Mouse (Mus musculus) forebrain, embryonic 10.5 days (tissue): Measurements from ENCODE around the gene Gm11437. TPM values are rescaled to one million over a fixed set of nuclear protein-coding genes. Genes with fewer than 3 reads are reported as not detected.

Experiments used
- DNase-seq: peaks from one replicate; pipeline ENCODE4 v3.0.0-alpha.2; 2017; ENCODE audit warnings: low spot score; ENCODE audit errors: extremely low spot score
- H3K27ac ChIP-seq: fragments of 300-500 bp; sonication (generic); 2 replicates; pipeline ENCODE4 v1.5.1; 2016; ENCODE audit warnings: mild to moderate bottlenecking
- H3K27me3 ChIP-seq: fragments of 300-500 bp; sonication (generic); 2 replicates; pipeline ENCODE4 v1.6.1; 2016; ENCODE audit warnings: mild to moderate bottlenecking; ENCODE audit not compliant: poor library complexity, severe bottlenecking
- H3K36me3 ChIP-seq: fragments of 300-500 bp; sonication (generic); replicated peaks from 2 replicates; pipeline ENCODE4 v1.6.1; 2016; ENCODE audit warnings: mild to moderate bottlenecking, moderate library complexity
- H3K4me1 ChIP-seq: fragments of 300-500 bp; sonication (generic); 2 replicates; pipeline ENCODE4 v1.6.1; 2016
- H3K4me3 ChIP-seq: fragments of 300-500 bp; sonication (generic); 2 replicates; pipeline ENCODE4 v1.5.1; 2016; ENCODE audit warnings: mild to moderate bottlenecking, moderate library complexity
- H3K9me3 ChIP-seq: fragments of 300-500 bp; sonication (generic); 2 replicates; pipeline ENCODE4 v1.6.1; 2016; ENCODE audit warnings: mild to moderate bottlenecking, moderate library complexity
- WGBS: fragments of 180-500 bp; shearing (Covaris S2); methylation state at CpG from one replicate; pipeline ENCODE4 v1.1.7; 2016; 5-methylcytosine and 5-hydroxymethylcytosine counted together
- polyA plus RNA-seq: library from polyadenylated mRNA; unstranded; fragments of >200 nt; fragmentation: Nextera tagmentation; extraction: Ambion mirVana; gene quantifications from 2 replicates; pipeline ENCODE4 v1.2.1, GENCODE M21; 2016

Gm11437 gene
- polyA plus RNA-seq: not detected in 2 replicates

DNA sequence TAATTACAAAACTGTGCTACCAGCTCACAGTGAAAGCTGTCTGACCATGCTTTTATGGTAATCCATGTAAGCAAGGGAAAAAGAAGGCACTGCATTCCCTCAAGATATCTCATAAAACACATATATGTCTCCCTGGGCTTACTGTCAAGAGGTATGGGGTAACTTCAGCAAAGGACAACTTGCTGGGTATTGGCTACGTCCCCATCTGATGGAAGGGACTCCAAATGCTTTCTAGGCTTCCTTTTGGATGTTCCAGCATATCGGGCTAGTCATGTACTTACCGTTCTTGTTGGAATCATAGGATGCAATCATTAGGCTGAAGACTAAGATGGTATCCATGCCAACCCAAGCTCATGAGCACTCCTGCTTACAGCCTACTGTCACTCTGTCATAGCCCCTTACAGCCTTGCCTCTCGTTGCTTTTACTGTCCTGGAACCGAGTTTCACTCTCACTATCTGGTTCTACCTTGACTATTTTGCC, at the start of gene Gm11437:
Gene Gm11437, minus strand, starts transcription at position 431 of the 481 bp plus-strand sequence.
- Histone ChIP-seq H3K27ac (no peak within 1 kb of the TSS), H3K9me3 (no peaks in the 10 kb centered on the region), H3K4me3 (no peak within 1 kb of the TSS), H3K36me3 (no peaks in the 10 kb centered on the region), H3K4me1 (peaks cover 13% of the 10 kb centered on the region), H3K27me3 (peaks cover 31% of the 10 kb centered on the region)
- 88% methylated on average over 5 of the region's 5 CpGs for WGBS
- DNase-seq: no peak

DNA sequence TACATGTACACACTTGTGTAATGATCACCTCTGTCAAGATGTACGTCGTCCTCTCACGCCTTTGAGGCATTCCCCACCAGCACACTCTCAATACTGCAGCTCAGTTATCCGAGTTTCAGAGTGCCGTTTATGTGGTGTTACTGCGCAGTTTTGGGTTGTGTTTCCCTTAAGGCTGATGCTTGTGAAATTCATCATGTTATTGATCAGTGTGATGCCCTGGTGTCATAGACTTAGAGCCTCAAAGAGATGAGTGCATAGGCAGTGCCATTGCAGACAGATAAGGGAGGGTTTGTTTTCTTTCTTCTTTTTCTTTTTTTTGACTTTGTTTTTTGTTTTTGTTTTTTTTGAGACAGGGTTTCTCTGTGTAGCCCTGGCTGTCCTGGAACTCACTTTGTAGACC, 43.6 kb upstream of the Gm11437 start:
- Histone ChIP-seq H3K36me3 (peaks cover 16% of the 10 kb centered on the region), H3K27ac (no peak overlapping the region), H3K27me3 (no peaks in the 10 kb centered on the region), H3K4me1 (peaks cover 5% of the 10 kb centered on the region), H3K4me3 (no peak overlapping the region), H3K9me3 (no peaks in the 10 kb centered on the region)
- no peak for DNase-seq
- WGBS: 97% methylated on average over 6 of the region's 6 CpGs

DNA sequence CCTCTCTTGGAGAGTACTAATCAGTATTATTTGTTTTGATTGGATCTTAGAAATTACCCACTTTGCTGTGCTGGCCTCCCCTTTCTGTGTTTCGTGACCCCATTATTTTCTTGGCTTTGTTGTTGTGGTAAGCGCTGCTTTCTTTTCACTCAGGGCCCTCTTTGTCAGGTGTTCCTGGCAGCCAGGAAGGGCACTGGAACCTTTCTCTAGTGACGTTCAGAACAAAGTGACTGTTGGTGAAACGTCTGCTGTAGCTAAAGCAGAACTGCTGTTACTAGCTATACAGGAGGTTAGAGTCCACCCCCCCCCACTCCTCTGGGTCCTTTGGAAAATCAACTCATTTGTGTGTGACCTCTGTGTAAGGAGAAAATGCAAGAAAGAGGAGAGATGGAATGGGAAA, 38.5 kb upstream of the Gm11437 start:
- H3K27me3 ChIP-seq: no peaks in the 10 kb centered on the region
- H3K27ac ChIP-seq: no peak overlapping the region
- H3K4me1 ChIP-seq: peaks cover 14% of the 10 kb centered on the region
- H3K36me3 ChIP-seq: peaks cover 38% of the 10 kb centered on the region
- H3K9me3 ChIP-seq: no peaks in the 10 kb centered on the region
- H3K4me3 ChIP-seq: no peak overlapping the region
- WGBS: 37% methylated on average over 4 of the region's 4 CpGs
- no peak for DNase-seq

DNA sequence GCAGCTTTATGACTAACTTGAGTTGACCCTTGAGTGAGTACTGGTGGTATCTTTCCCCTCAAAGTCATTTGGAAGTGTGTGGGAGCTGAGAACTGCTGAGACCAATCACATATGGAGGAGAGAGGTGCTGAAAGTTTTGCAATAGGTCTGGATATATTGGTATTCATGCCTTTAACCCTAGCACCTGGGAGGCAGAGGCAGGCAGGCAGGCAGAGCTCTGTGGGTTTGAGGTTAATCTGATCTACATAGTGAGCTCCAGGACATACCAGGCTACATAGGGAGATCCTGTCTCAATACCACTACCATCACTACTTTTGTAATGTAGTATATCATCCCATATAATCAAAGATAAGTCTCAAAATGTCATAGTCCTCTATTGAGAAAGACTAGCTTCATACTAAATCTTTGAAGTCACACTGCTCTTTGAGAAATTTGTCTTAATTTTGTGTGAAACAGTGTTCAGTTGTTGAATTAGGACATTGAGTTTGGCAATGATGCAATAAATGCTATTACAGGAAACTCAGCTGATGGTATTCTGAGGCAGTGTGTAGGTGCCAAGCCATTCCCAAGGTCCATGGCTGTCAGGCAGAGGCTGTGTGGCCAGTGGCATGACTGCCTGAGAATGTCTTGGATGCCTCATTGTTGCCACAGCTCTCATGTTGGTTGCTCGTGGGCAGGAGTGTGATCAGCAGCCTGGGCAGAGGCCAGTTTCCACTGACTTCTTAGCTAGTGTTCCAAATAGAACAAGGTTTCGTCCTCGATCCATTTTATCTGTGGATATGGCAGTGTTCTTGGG, 30.5 kb upstream of the Gm11437 start:
- Histone ChIP-seq H3K36me3 (peaks cover 36% of the 10 kb centered on the region), H3K9me3 (no peaks in the 10 kb centered on the region), H3K4me1 (peaks cover 13% of the 10 kb centered on the region), H3K4me3 (no peak overlapping the region), H3K27ac (no peak overlapping the region), H3K27me3 (no peaks in the 10 kb centered on the region)
- WGBS: 94% methylated on average over 3 of the region's 3 CpGs
- DNase-seq: no peak

DNA sequence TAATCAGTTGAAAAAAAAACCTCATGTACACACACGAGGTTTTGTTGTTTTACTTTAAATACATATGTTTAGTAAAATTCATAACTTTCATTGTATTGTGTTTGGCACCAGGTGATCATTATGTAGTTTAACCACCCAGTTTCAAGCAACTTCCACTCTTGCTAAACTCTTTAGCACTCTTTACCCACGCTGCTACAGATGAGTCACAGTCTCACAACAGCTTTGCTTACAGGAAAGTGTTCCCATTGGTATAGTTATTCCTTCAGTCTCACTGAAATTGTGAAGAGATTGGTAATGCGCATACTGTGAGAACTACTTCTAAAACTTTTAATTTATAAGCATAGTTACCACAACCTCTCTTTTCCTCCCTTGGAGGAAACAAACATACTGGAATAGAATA, 27.5 kb upstream of the Gm11437 start:
- 90% methylated on average over 3 of the region's 3 CpGs for WGBS
- no peaks in the 10 kb centered on the region for H3K27me3 ChIP-seq
- no peak overlapping the region for H3K27ac ChIP-seq

DNA sequence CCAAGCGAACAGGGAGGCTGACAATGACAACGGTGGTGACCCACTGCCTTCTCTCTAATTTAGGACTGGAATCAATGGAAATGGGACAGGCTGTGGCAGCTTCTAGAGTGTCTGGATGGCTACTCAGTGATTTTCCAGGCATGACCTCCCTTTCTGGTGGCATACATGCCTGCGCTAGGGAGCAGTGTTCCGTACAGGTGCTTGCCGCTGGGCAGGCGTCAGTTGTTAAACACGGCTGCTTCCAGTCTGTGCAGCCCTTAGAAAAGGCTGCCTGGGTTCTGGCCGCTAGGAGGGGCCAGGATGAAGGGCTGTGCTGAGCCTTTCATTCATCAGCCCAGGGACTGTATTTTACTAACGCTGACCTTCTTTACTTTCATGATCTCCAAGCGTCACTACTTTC, 26.0 kb upstream of the Gm11437 start:
- no peak overlapping the region for H3K27ac ChIP-seq

More for the DNA sequence above, 27.5 kb upstream of the Gm11437 start:
- no peak overlapping the region for H3K4me3 ChIP-seq
- no peaks in the 10 kb centered on the region for H3K9me3 ChIP-seq
- peaks cover 5% of the 10 kb centered on the region for H3K4me1 ChIP-seq
- H3K36me3 ChIP-seq: peaks cover 26% of the 10 kb centered on the region
- DNase-seq: no peak

DNA sequence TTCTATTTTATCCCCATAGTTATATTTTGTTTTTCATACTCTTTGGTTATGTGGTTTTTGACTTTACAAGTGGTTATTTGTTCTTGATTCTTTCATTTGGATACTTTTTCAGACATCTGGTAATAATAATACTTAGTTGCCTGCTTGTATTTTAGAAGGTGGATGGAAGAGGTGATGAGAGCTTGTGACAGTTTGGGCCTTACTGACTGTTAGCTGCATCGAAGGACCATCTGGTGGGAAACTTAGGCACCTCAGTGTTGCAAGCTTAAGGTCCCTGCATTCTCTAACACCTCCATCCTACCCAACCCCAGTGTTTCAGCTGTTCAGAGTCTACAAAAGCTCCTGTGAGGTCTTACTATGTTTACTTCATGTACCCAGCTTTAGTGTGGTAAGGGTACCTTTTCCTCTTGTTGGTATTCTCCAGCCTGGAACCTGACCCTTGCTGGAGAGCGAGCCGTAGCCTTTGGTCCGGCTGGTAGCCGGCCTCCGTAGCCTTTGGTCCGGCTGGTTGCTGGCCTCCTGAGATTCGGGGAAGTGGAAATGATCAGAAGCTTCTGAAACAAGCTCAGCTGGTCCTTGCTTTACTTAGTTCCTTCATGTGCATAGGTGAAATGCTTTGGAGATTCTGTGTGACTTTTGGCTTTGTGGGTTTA, 23.4 kb upstream of the Gm11437 start:
- peaks cover 5% of the 10 kb centered on the region for H3K4me1 ChIP-seq
- no peak for DNase-seq
- peaks cover 4% of the 10 kb centered on the region for H3K36me3 ChIP-seq
- no peaks in the 10 kb centered on the region for H3K9me3 ChIP-seq
- WGBS: 86% methylated on average over 8 of the region's 8 CpGs
- no peak overlapping the region for H3K27ac ChIP-seq
- H3K4me3 ChIP-seq: no peak overlapping the region
- no peaks in the 10 kb centered on the region for H3K27me3 ChIP-seq

More for the DNA sequence above, 26.0 kb upstream of the Gm11437 start:
- peaks cover 5% of the 10 kb centered on the region for H3K4me1 ChIP-seq
- no peak overlapping the region for H3K4me3 ChIP-seq
- no peak for DNase-seq
- H3K9me3 ChIP-seq: no peaks in the 10 kb centered on the region
- 76% methylated on average over 10 of the region's 10 CpGs for WGBS
- peaks cover 25% of the 10 kb centered on the region for H3K36me3 ChIP-seq
- no peaks in the 10 kb centered on the region for H3K27me3 ChIP-seq

DNA sequence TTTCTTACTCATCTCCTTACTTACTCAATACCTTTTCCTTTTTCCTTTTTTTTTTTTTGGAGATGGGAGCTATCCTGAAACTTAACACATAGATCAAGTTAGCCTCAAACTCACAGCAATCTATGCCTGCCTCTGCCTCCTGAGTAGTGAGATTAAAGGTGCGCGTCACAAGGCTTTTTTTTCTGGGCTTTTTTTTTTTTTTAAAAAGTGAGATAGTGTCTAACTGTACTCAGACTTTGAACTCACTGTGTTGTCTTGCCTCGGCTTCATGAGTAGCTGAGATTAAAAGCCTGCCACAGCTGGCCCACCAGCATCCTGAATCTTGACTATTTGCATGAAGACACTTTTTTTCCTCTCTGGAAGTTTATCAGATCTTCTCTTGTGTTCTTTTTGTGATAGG, 21.3 kb upstream of the Gm11437 start:
- WGBS: 92% methylated on average over 3 of the region's 3 CpGs

DNA sequence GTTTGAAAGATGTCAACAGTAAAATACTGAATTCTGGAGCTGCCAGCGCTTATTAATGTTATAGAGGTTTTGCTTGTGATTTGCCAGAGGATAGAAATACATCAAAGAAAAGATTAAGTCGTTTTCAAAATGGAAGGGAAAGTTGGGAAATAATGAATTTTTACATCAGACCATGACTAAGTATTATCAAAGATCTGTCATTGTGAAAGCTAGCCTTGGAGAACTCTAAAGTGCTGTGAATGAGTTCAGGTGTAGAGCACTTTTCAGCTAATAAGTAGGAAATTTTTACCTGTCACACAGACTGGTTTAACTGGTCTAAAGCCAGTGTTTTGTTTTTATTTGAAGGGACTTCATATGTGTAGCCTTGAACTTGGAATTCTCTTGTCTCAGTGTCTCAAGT, 14.0 kb upstream of the Gm11437 start:
- no peaks in the 10 kb centered on the region for H3K9me3 ChIP-seq
- peaks cover 35% of the 10 kb centered on the region for H3K4me1 ChIP-seq
- peaks cover 9% of the 10 kb centered on the region for H3K36me3 ChIP-seq
- peak overlapping the region; percentile 85 for H3K4me3 ChIP-seq
- no peak for DNase-seq
- no peak overlapping the region for H3K27ac ChIP-seq
- 73% methylated on average over 2 of the region's 2 CpGs for whole genome bisulfite sequencing
- H3K27me3 ChIP-seq: peaks cover 15% of the 10 kb centered on the region; the same call in 1 of the 2 replicates

More for the DNA sequence above, 21.3 kb upstream of the Gm11437 start:
- Histone ChIP-seq H3K27ac (no peak overlapping the region), H3K36me3 (peaks cover 2% of the 10 kb centered on the region), H3K9me3 (no peaks in the 10 kb centered on the region), H3K4me3 (no peak overlapping the region), H3K27me3 (no peaks in the 10 kb centered on the region), H3K4me1 (peaks cover 5% of the 10 kb centered on the region)
- no peak for DNase-seq

DNA sequence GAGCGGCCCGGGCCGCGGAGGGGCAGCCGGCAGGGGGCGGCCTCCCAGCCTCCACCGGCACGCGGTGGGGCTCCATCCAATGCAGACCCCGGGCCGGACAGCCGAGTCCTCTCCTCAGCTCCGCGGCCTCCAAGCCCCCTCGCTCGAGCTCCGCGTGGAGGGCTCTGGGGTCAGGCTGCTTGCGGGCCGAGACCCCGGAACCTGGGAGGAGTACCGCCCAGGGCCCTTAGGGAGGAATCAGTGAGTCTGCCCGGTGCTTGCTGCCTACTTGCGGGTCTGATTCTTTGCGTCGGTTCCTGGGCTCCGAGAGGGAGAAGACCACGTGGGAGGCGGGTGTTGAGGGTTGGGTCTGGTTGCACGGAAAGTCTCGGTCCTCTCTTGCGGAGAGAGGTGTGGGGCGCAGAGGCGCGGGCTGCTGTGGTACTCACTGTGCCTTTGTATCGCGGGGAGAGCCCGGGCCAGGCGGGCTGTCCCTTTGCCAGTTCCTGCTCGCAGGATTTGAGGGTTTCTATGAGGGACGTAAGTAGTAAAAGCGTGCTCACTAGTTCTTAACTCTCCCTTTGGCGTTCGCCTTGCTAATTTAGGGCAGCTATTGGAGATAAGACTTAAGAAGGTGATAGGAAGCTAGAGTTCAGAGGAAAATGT, 12.8 kb upstream of the Gm11437 start:
- H3K4me3 ChIP-seq: peak overlapping the region; percentile 85
- H3K27me3 ChIP-seq: peaks cover 15% of the 10 kb centered on the region; the same call in 1 of the 2 replicates
- peak; percentile 85 for DNase-seq
- H3K36me3 ChIP-seq: peaks cover 9% of the 10 kb centered on the region
- WGBS: under 1% methylated on average over 44 of the region's 44 CpGs
- peaks cover 35% of the 10 kb centered on the region for H3K4me1 ChIP-seq
- no peaks in the 10 kb centered on the region for H3K9me3 ChIP-seq
- H3K27ac ChIP-seq: peak overlapping the region; percentile 98

DNA sequence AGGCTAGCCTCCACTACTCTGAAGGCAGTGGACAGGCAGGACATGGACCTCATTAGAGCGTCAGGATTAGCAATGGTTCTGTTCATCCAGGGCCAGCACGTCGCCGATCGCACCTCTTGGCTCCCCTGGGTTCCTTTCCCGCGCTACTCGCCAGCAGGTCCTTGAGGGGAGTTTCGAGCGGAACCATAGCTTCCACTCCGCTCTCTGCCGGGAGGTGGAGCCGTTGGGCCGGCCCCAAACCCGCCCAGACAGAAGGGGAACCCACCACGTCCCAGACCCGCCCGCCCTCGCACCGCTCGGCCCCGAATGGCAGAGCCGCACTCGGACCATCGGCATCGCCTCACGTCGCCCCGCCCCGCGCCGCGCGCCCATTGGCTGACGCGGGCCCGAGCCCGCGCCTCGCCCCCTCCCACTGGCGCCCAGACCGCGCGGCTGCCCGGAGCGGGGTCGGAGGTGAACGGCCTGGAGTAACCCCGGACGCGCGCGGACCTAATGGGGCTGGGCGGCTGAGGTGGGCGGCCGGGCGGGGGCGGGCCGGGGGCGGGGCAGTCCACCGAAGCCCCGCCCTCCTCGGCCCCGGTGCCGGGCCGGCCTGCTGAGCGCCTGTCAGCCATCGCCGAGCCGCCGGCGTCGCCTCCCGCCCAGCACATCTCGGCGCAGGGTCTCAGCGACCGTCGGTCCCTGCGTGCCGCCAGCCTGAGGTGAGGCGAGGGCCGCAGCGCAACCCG, 12.1 kb upstream of the Gm11437 start:
- H3K4me1 ChIP-seq: peaks cover 35% of the 10 kb centered on the region
- peak overlapping the region; percentile 85 for H3K4me3 ChIP-seq
- peak; percentile 95 for DNase-seq
- H3K36me3 ChIP-seq: peaks cover 9% of the 10 kb centered on the region
- no peaks in the 10 kb centered on the region for H3K9me3 ChIP-seq
- H3K27me3 ChIP-seq: peaks cover 19% of the 10 kb centered on the region
- under 1% methylated on average over 77 of the region's 85 CpGs for WGBS
- peak overlapping the region; percentile 98 for H3K27ac ChIP-seq

DNA sequence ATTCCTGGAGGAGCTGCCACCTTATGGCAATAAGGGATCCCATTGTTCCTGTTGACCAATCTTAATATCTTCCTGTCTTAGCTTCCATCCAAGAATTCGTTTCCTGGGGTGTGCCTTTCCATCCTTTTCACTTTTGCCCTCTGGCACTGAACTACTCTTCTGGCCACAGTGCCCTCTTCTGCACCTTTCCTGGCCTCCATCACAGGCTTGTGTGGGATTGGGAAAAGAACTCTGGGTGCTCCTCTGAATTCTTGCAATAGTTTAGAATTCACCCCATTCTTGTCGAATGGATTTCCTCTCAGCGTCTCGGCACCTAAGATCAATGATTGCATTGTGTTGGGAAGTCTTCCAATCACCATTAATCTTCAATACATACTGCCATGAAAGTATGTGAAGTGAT, 11.3 kb upstream of the Gm11437 start:
- WGBS: 43% methylated on average over 4 of the region's 4 CpGs
- Histone ChIP-seq H3K27ac (0 out of 2 replicates have a peak overlapping the region, but pooled peaks have one; percentile 98), H3K4me3 (peak overlapping the region; percentile 85)

More for the DNA sequence above, 11.3 kb upstream of the Gm11437 start:
- Histone ChIP-seq H3K36me3 (peaks cover 8% of the 10 kb centered on the region), H3K27me3 (peaks cover 25% of the 10 kb centered on the region), H3K4me1 (peaks cover 35% of the 10 kb centered on the region), H3K9me3 (no peaks in the 10 kb centered on the region)
- DNase-seq: no peak
